Mouse (Mus musculus) hindbrain, embryonic 13.5 days (tissue): ENCODE measurements around the gene Ccdc103. TPM values are rescaled to one million over a fixed set of nuclear protein-coding genes. Genes with fewer than 3 reads are reported as not detected.

Experiments used
- ATAC-seq: fragments of 200-750 bp; cut with Nextera tagmentation; 2 replicates; pipeline ENCODE4 v1.8.0; 2017; ENCODE audit warnings: moderate TSS enrichment; ENCODE audit not compliant: low FRiP score
- H3K27ac ChIP-seq: fragments of 300-500 bp; sonication (generic); 2 replicates; pipeline ENCODE4 v1.5.1; 2015; ENCODE audit warnings: inconsistent platforms, mild to moderate bottlenecking, moderate library complexity
- H3K27me3 ChIP-seq: fragments of 300-500 bp; sonication (generic); 2 replicates; pipeline ENCODE4 v1.6.1; 2015; ENCODE audit warnings: mild to moderate bottlenecking, inconsistent platforms
- H3K36me3 ChIP-seq: fragments of 300-500 bp; sonication (generic); 2 replicates; pipeline ENCODE4 v1.6.1; 2015; ENCODE audit warnings: mild to moderate bottlenecking, inconsistent platforms
- H3K4me1 ChIP-seq: fragments of 300-500 bp; sonication (generic); replicated peaks from 2 replicates; pipeline ENCODE4 v1.6.1; 2015; ENCODE audit warnings: inconsistent platforms
- H3K4me2 ChIP-seq: fragments of 300-500 bp; sonication (generic); 2 replicates; pipeline ENCODE4 v1.6.1; 2015; ENCODE audit warnings: inconsistent platforms, mild to moderate bottlenecking, moderate library complexity
- H3K4me3 ChIP-seq: fragments of 300-500 bp; sonication (generic); 2 replicates; pipeline ENCODE4 v1.5.1; 2015; ENCODE audit warnings: mild to moderate bottlenecking, inconsistent platforms
- H3K9ac ChIP-seq: fragments of 300-500 bp; sonication (generic); 2 replicates; pipeline ENCODE4 v1.6.1; 2015; ENCODE audit warnings: mild to moderate bottlenecking, inconsistent platforms
- H3K9me3 ChIP-seq: fragments of 300-500 bp; sonication (generic); 2 replicates; pipeline ENCODE4 v1.6.1; 2016; ENCODE audit warnings: inconsistent platforms
- WGBS: fragments of 180-500 bp; shearing (Covaris S2); methylation state at CpG from one replicate; pipeline ENCODE4 v1.1.7; 2015; 5-methylcytosine and 5-hydroxymethylcytosine counted together
- polyA plus RNA-seq: library from polyadenylated mRNA; unstranded; fragments of >200 nt; fragmentation: Nextera tagmentation; extraction: Ambion mirVana; gene quantifications from 2 replicates; pipeline ENCODE4 v1.2.1, GENCODE M21; 2015

Gene Ccdc103
- 2.0 TPM in 2 replicates for polyA plus RNA-seq

DNA sequence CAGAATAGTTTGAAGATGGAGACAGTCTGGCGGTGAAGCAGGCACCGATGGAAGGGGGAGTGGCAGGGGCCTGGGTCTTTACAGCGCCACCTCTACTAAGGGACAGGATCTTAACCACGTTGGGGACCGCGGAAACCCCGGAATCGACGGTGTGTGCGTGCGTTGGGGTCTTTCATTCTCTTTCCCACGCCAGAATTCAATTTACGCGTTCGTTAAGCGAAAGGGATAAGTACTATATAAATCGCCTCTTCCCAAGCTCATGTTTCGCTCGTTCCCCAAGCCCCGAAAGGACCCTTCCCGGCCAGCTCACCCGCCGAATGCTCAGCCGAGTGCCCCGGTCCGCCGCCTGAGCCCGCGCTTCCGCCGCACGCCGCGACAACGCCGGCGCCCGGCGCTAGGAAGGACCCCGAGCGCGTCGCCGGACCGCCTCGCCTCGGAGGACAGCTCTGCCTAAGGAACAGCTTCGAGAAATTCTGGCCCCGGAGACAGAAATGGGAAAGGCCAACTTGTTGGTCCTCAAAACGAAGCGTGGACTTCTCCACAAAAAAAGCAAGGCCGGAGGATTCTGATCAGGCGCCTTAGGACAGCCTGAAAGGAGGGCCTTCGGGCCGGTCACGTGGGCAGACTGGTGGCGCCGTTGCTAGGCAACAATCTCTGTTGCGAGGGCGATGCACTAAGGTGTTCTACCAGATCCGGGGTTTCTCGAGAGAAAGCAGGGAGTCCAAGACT, at the start of gene Ccdc103, which contains the start of gene Eftud2:
TSS of gene Ccdc103 (plus strand) at position 620 of the 729 bp plus-strand sequence.
TSS of gene Eftud2 (minus strand) at position 401 of the 729 bp plus-strand sequence.
- peak; percentile 92 for ATAC-seq
- Histone ChIP-seq H3K27ac (peak within 1 kb of the TSS; percentile 90), H3K4me3 (peak within 1 kb of the TSS; percentile 77), H3K9me3 (no peaks in the 10 kb centered on the region), H3K4me2 (peak within 1 kb of the TSS; percentile 80), H3K9ac (peak within 1 kb of the TSS; percentile 89), H3K4me1 (peaks cover 24% of the 10 kb centered on the region), H3K27me3 (peaks cover 20% of the 10 kb centered on the region), H3K36me3 (peaks cover 19% of the 10 kb centered on the region)
- under 1% methylated on average over 62 of the region's 62 CpGs for WGBS

DNA sequence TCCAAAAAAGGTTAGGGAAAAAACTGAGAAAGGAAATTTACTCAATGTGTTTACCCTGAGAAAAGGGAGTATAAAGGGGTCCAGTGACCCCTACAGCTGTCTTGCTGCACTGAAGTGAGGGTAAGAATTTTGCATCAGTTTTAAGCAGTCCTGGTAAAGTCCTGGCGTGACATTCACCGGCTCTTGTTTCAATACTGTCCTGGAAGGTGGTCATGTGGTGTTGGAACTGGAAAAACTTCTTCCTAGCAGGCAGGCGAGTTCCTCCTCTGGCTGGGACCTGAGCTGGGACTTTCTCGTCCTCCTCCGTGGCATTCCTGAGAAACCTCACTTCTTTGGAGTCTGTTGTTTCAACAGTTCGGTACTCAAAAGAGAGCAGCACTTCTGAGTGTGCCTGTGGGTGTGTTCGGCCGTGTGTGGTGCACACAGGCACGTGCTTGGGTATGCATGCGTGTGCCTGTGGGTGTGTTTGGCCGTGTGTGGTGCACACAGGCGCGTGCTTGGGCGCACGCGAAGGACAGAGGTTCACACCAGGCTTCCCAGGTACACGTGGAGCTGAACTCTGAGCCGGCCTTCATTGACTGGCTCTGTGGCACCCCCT, 48.2 kb upstream of the Ccdc103 start:
- Histone ChIP-seq H3K36me3 (peaks cover 18% of the 10 kb centered on the region), H3K4me1 (0 out of 2 replicates have a peak, but pooled peaks cover 3% of the 10 kb centered on the region), H3K9ac (no peak overlapping the region), H3K27me3 (no peaks in the 10 kb centered on the region), H3K4me3 (no peak overlapping the region), H3K27ac (no peak overlapping the region), H3K9me3 (no peaks in the 10 kb centered on the region), H3K4me2 (no peak overlapping the region)
- 73% methylated on average over 18 of the region's 18 CpGs for WGBS
- no peak for ATAC-seq

DNA sequence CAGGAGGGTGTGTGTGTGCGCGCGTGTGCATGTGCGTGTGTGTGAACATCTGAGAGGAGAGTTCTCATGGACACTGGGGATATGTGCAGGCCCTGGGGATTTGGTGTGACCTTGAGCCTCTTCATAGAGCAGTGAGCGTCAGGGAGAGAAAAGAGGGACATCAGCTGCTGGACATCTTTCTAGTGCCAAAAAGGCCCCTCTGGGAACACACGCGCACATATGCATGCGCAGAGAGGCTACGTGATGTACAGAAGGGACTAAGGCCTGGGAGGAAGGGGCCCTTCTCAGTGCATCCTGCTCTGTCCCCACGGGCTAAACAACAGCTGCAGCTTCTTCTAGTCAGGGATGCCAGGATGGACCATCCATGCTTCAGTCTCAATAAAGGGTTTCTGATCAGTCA, 46.8 kb upstream of the Ccdc103 start:
- H3K9me3 ChIP-seq: no peaks in the 10 kb centered on the region
- H3K9ac ChIP-seq: no peak overlapping the region
- 74% methylated on average over 10 of the region's 10 CpGs for WGBS
- no peak overlapping the region for H3K4me2 ChIP-seq
- ATAC-seq: no peak
- no peaks in the 10 kb centered on the region for H3K27me3 ChIP-seq
- H3K36me3 ChIP-seq: peaks cover 32% of the 10 kb centered on the region
- H3K4me3 ChIP-seq: no peak overlapping the region
- 0 out of 2 replicates have a peak, but pooled peaks cover 3% of the 10 kb centered on the region for H3K4me1 ChIP-seq
- H3K27ac ChIP-seq: no peak overlapping the region

DNA sequence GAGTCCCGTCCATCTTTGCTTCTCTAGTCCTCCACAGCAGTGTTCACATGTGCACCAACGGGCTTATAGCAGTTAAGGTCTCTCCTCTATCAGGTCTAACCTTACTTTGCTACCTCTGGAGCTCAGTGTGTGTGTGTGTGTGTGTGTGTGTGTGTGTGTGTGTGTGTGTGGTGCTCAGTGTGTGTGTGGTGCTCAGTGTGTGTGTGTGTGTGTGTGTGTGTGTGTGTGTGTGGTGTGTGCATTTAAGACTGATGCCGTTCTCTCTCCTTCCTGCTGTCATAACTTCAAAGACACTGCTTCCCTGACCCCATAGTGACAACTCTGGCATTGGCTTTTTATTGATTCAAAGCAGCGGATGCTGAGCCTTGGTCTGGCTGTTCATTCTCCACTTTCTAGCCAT, 45.5 kb upstream of the Ccdc103 start, which contains the start of gene Higd1b:
TSS of gene Higd1b (plus strand) at position 301 of the 400 bp plus-strand sequence.
- Histone ChIP-seq H3K27me3 (no peaks in the 10 kb centered on the region), H3K27ac (no peak within 1 kb of the TSS), H3K4me3 (no peak within 1 kb of the TSS), H3K9ac (no peak within 1 kb of the TSS; the same call in 1 of the 2 replicates), H3K9me3 (no peaks in the 10 kb centered on the region), H3K36me3 (peaks cover 45% of the 10 kb centered on the region), H3K4me2 (no peak within 1 kb of the TSS), H3K4me1 (0 out of 2 replicates have a peak, but pooled peaks cover 3% of the 10 kb centered on the region)
- WGBS: 85% methylated on average over 4 of the region's 4 CpGs
- ATAC-seq: no peak

DNA sequence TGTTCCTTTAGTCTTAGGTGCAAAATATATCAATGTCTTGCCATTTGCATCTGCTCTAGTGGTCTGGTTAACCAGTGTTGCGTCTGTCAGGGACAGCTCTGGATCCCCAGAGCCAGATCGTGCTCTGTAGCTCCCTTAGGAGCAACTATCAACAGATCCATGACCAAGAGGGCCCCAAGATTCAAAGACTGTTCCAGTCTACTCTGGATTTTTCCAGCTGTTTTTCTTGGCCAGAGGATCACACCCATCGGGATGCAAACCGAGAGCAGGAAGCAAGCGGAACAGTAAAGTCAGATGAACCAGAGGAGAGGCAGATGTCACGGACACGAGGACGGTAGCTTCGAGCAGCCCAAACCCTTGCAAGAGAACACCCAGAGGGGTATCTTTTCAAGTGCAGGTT, 44.9 kb upstream of the Ccdc103 start:
- no peak for ATAC-seq
- H3K4me3 ChIP-seq: no peak overlapping the region

DNA sequence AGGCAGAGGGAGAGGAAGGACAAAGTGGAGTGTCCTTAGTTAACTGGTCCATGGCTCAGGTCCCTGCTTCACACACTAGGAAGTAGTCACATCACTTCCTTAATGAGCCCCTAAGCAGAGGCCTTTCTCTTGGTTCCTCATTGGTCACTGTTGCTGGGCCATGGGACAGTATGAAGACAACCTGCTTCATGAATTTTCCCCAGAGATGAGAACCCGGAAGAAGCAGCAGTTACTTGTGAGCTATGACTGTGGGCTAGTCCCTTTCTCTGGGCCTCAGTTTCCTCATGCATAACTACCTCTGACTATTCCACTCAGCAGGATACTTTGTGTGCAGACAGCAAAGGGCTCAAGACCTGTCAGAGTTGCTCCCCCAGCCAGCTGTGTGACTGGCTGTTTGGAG, 43.6 kb upstream of the Ccdc103 start:
- Histone ChIP-seq H3K27ac (peak overlapping the region; percentile 18; the same call in 1 of the 2 replicates), H3K4me3 (no peak overlapping the region), H3K27me3 (no peaks in the 10 kb centered on the region), H3K9me3 (no peaks in the 10 kb centered on the region), H3K9ac (no peak overlapping the region), H3K4me1 (0 out of 2 replicates have a peak, but pooled peaks cover 3% of the 10 kb centered on the region), H3K4me2 (no peak overlapping the region), H3K36me3 (peaks cover 62% of the 10 kb centered on the region)
- no peak for ATAC-seq
- 96% methylated on average over 1 of the region's 1 CpGs for WGBS

More for the DNA sequence above, 44.9 kb upstream of the Ccdc103 start:
- Histone ChIP-seq H3K27me3 (no peaks in the 10 kb centered on the region), H3K36me3 (peaks cover 50% of the 10 kb centered on the region), H3K4me1 (0 out of 2 replicates have a peak, but pooled peaks cover 3% of the 10 kb centered on the region), H3K9me3 (no peaks in the 10 kb centered on the region), H3K4me2 (no peak overlapping the region), H3K9ac (no peak overlapping the region; the same call in 1 of the 2 replicates), H3K27ac (no peak overlapping the region)
- 87% methylated on average over 9 of the region's 9 CpGs for WGBS

DNA sequence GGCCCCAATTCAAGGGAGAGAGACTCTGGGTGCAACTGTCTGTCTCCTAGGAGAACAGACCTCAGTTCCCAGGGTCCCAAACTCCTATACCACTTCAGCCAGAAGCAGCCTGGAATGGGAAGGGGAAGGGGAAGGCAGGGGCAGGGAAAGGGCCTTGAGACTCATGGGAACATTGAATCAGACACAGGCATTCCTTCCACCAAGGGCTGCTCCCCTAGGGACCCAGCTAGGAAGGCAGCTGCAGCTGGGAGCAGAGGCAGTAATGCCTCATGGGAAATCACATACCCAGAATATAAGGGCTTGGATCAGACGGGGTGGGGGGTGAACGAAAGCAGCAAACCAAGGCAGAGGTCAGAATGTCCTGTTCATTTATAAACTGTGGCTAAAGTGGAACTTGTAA, 42.9 kb upstream of the Ccdc103 start:
- H3K36me3 ChIP-seq: peaks cover 69% of the 10 kb centered on the region
- H3K4me2 ChIP-seq: no peak overlapping the region
- ATAC-seq: no peak
- no peak overlapping the region for H3K4me3 ChIP-seq
- no peaks in the 10 kb centered on the region for H3K27me3 ChIP-seq
- 0 out of 2 replicates have a peak, but pooled peaks cover 3% of the 10 kb centered on the region for H3K4me1 ChIP-seq
- H3K27ac ChIP-seq: no peak overlapping the region
- WGBS: 84% methylated on average over 2 of the region's 2 CpGs
- H3K9me3 ChIP-seq: no peaks in the 10 kb centered on the region
- no peak overlapping the region for H3K9ac ChIP-seq

DNA sequence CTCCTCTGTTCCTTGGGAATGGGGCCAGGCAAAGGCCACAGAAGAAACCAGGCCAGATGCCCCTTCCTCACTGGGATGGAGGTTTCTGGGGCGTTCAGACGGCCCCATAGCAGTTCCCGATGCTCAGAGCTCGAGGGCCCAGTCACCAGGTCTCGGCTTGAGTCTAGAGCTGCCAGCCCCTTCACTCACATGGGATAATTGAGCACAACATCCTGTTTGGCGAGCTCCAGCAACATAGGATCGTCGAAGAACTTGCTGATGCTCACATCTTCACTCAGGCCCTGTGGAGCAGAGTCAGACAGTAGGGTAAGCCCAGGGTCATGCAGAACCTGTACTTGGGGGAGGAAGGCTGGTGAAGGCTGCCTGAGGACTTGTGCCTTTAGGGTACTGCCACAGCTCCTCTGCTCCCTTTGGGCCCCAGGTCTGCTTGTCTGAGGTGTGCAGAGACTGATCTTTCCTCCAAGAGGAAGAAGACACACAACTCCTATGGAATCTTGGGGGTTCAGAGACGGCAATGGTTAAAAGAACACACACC, 42.3 kb upstream of the Ccdc103 start:
- Histone ChIP-seq H3K36me3 (peaks cover 75% of the 10 kb centered on the region), H3K4me1 (0 out of 2 replicates have a peak, but pooled peaks cover 3% of the 10 kb centered on the region), H3K9ac (no peak overlapping the region), H3K9me3 (no peaks in the 10 kb centered on the region), H3K27me3 (no peaks in the 10 kb centered on the region), H3K4me2 (no peak overlapping the region), H3K4me3 (no peak overlapping the region), H3K27ac (0 out of 2 replicates have a peak overlapping the region, but pooled peaks have one; percentile 19)
- 92% methylated on average over 9 of the region's 9 CpGs for WGBS
- ATAC-seq: no peak

DNA sequence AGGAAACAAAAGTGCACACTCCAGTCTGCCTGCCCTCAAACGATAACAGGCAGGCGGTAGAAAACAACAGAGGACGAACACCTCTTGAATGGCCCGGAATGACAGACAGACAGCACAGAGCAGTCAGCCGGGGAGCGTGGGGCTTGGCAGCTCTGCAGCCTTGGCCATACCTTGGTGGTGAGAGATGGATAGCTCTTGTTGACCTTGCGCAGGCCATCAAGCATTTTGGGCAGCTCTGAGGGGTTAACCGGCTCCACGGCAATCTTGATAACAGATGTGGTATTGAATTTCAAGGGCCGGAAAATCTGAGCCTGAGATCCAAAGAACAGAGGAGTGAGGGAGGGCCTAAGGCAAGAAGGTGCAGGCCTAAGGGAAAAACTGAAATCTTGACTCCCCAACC, 35.1 kb upstream of the Ccdc103 start:
- no peak overlapping the region for H3K27ac ChIP-seq
- no peak for ATAC-seq
- 87% methylated on average over 10 of the region's 10 CpGs for WGBS
- H3K4me1 ChIP-seq: no peaks in the 10 kb centered on the region
- H3K36me3 ChIP-seq: peaks cover 100% of the 10 kb centered on the region
- H3K9me3 ChIP-seq: no peaks in the 10 kb centered on the region
- no peak overlapping the region for H3K4me3 ChIP-seq
- no peak overlapping the region for H3K9ac ChIP-seq
- H3K27me3 ChIP-seq: no peaks in the 10 kb centered on the region
- no peak overlapping the region for H3K4me2 ChIP-seq

DNA sequence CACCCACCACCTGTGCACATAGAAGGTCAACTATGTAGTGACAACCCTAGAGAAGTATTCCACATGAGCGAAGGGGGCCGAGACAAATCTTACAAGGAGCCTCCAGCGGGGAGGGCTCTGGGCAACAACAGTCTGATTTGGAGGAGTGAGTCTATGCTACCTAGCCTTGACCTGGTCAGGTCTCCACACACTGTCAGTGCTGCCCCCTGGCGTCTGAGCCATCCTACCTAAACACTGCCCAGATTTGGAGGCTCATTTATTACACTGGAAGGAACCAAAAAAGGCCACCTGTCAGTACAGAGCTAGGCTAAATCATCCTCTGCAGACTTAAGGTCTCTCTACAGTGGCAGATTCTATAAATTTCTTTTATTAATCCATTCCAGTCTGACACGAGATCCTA, 29.1 kb upstream of the Ccdc103 start:
- Histone ChIP-seq H3K27me3 (no peaks in the 10 kb centered on the region), H3K36me3 (peaks cover 96% of the 10 kb centered on the region), H3K9me3 (no peaks in the 10 kb centered on the region), H3K4me2 (no peak overlapping the region), H3K9ac (no peak overlapping the region), H3K4me3 (no peak overlapping the region), H3K4me1 (no peaks in the 10 kb centered on the region), H3K27ac (no peak overlapping the region)
- 68% methylated on average over 5 of the region's 5 CpGs for WGBS
- no peak for ATAC-seq

DNA sequence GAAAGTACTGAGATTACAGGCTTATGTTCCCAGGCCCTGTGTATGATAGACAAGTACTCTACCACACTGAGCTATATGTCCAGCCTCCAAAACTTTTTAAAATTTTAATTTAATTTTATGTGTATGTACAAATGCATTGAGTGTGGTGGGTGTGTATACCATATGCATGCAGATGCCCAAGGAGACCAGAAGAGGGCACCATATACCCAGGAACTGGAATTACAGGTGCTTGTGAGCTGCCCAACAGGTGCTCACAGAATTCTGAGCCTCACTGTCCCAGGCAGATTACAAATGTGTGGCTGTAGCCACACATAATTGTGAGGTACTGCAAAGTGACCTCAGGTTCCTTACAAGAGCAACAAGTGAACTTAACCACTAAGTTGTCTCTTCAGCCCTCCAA, 27.2 kb upstream of the Ccdc103 start:
- H3K27ac ChIP-seq: no peak overlapping the region
- H3K27me3 ChIP-seq: no peaks in the 10 kb centered on the region
- ATAC-seq: no peak
- H3K9me3 ChIP-seq: no peaks in the 10 kb centered on the region
- H3K4me2 ChIP-seq: no peak overlapping the region
- H3K4me3 ChIP-seq: no peak overlapping the region
- H3K4me1 ChIP-seq: no peaks in the 10 kb centered on the region
- no peak overlapping the region for H3K9ac ChIP-seq
- H3K36me3 ChIP-seq: peaks cover 95% of the 10 kb centered on the region

DNA sequence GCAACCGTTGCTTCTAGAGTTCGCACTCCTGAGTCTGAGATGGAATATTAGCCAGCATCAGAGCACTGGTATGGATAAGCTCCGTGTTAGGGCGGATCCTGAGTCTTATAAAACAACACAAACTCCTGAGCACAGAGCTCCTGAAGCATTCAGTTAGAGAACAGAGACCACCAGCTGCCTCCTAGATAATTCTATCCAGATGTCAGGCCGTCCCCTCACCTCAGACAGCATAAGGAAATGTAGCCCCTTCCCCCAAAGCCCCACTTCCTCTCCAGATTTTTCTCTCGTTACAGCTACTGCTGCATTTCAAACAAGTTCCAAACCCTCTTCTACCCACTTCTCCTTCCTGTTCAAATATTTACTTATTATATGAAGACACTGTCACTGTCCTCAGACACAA, 25.1 kb upstream of the Ccdc103 start:
- peaks cover 95% of the 10 kb centered on the region for H3K36me3 ChIP-seq
- H3K27ac ChIP-seq: no peak overlapping the region
- H3K4me2 ChIP-seq: no peak overlapping the region
- WGBS: 86% methylated on average over 6 of the region's 6 CpGs
- H3K4me1 ChIP-seq: no peaks in the 10 kb centered on the region
- no peak for ATAC-seq
- no peak overlapping the region for H3K9ac ChIP-seq
- no peak overlapping the region for H3K4me3 ChIP-seq
- no peaks in the 10 kb centered on the region for H3K9me3 ChIP-seq
- no peaks in the 10 kb centered on the region for H3K27me3 ChIP-seq
